Mouse (Mus musculus) heart, postnatal 36 days (tissue): Measurements from ENCODE around the gene Nbea. TPM values are rescaled to one million over a fixed set of nuclear protein-coding genes. Genes with fewer than 3 reads are reported as not detected.
A peak's percentile ranks its signal among the peaks of the same experiment; 100 is the strongest.

ENCODE experiments used
- DNase-seq, 2 experiments: peaks; one replicate each; pipeline ENCODE4 v3.0.0; 2021 to 2022
- intact Hi-C: fragments of 180-260 bp; cut with DNase I; formaldehyde crosslinking; loops from one replicate; pipeline ENCODE4 v1.15.1; 2025
- total RNA-seq, 2 experiments: library from RNA; stranded (reverse); gene quantifications; 2 replicates each; pipeline ENCODE4 v1.2.3; 2021

Gene Nbea
- 10 to 100 TPM; 14.3 to 14.7 TPM for total RNA-seq

GRCm38 (mm10) chr3:56183159-56184133 lies at the start of gene Nbea:
Gene Nbea, minus strand, starts transcription at chr3:56183701.
- intact Hi-C loops = loop anchor here (5.0 to 10.0 kb wide), 2 partner anchors 106 to 571 kb away; no protein-coding TSS in a partner anchor
- DNase-seq = peak; percentile 84 to 89

GRCm38 (mm10) chr3:56229283-56229682 lies 45.8 kb upstream of the Nbea start:
- no peak for DNase-seq
- intact Hi-C loops = no loop called here

- intact Hi-C loops = no loop called here
Measured at GRCm38 (mm10) chr3:56215989-56216388, 32.5 kb upstream of the Nbea start.

GRCm38 (mm10) chr3:56203968-56204367 lies 20.5 kb upstream of the Nbea start:
- DNase-seq = no peak
- intact Hi-C loops = no loop called here

More at GRCm38 (mm10) chr3:56215989-56216388, 32.5 kb upstream of the Nbea start:
- no peak for DNase-seq

GRCm38 (mm10) chr3:56188238-56188637 lies 4.7 kb upstream of the Nbea start:
- no peak for DNase-seq

GRCm38 (mm10) chr3:56187131-56187779 lies 3.8 kb upstream of the Nbea start:
- DNase-seq = no peak
- intact Hi-C loops = loop anchor here (10.0 kb wide), 1 partner anchor 568 kb away; no protein-coding TSS in a partner anchor

More at GRCm38 (mm10) chr3:56188238-56188637, 4.7 kb upstream of the Nbea start:
- intact Hi-C loops = loop anchor here (10.0 kb wide), 1 partner anchor 567 kb away; no protein-coding TSS in a partner anchor

- intact Hi-C loops = loop anchor here (5.0 to 10.0 kb wide), 2 partner anchors 105 to 572 kb away; no protein-coding TSS in a partner anchor
- peak; percentile 6 to 15 for DNase-seq
Measured at GRCm38 (mm10) chr3:56182371-56183158, 936 bp downstream of the Nbea start.

GRCm38 (mm10) chr3:56181991-56182370 lies 1.5 kb downstream of the Nbea start:
- intact Hi-C loops = loop anchor here (5.0 to 10.0 kb wide), 2 partner anchors 105 to 573 kb away; no protein-coding TSS in a partner anchor
- DNase-seq = no peak

GRCm38 (mm10) chr3:56181025-56181424 lies 2.5 kb downstream of the Nbea start:
- intact Hi-C loops = loop anchor here (5.0 to 10.0 kb wide), 2 partner anchors 104 to 574 kb away; no protein-coding TSS in a partner anchor
- no peak for DNase-seq

GRCm38 (mm10) chr3:56157864-56158263 lies 25.6 kb downstream of the Nbea start:
- no peak for DNase-seq
- intact Hi-C loops = no loop called here

GRCm38 (mm10) chr3:56126674-56127073 lies 56.8 kb downstream of the Nbea start:
- DNase-seq = no peak
- intact Hi-C loops = no loop called here

- no peak for DNase-seq
- intact Hi-C loops = no loop called here
Measured at GRCm38 (mm10) chr3:56116647-56117046, 66.9 kb downstream of the Nbea start.

GRCm38 (mm10) chr3:56108101-56108500 lies 75.4 kb downstream of the Nbea start:
- no peak for DNase-seq
- intact Hi-C loops = no loop called here

GRCm38 (mm10) chr3:56097105-56097504 lies 86.4 kb downstream of the Nbea start:
- intact Hi-C loops = no loop called here
- no peak for DNase-seq

- no peak for DNase-seq
- intact Hi-C loops = loop anchor here (2.0 to 5.0 kb wide), 3 partner anchors 103 to 676 kb away; partner anchors contain the start of gene Nbea
Measured at GRCm38 (mm10) chr3:56079015-56079612, 104.4 kb downstream of the Nbea start.

GRCm38 (mm10) chr3:56067849-56068248 lies 115.7 kb downstream of the Nbea start:
- intact Hi-C loops = no loop called here
- peak in 1 of 2 experiments; percentile 44 for DNase-seq

GRCm38 (mm10) chr3:56066360-56067040 lies 117.0 kb downstream of the Nbea start:
- intact Hi-C loops = no loop called here
- no peak for DNase-seq

- intact Hi-C loops = no loop called here
- DNase-seq = no peak
Measured at GRCm38 (mm10) chr3:56065234-56065633, 118.3 kb downstream of the Nbea start.

- no peak for DNase-seq
- intact Hi-C loops = no loop called here
Measured at GRCm38 (mm10) chr3:56045659-56046336, 137.7 kb downstream of the Nbea start.
